Mouse (Mus musculus) neural tube, embryonic 13.5 days (tissue): ENCODE measurements at regions not wholly inside any gene's neighbourhood (a gene's known extent, or its start where the extent isn't known, plus 50 kb on each side); places are given as distances from the start of the nearest gene placed in this dataset.

Experiments
- ATAC-seq: fragments of 200-750 bp; cut with Nextera tagmentation; 2 replicates; pipeline ENCODE4 v1.8.0; 2017; ENCODE audit warnings: low read depth, mild to moderate bottlenecking, moderate TSS enrichment, moderate library complexity
- H3K27ac ChIP-seq: fragments of 300-500 bp; sonication (generic); replicated peaks from 2 replicates; pipeline ENCODE4 v1.5.1; 2015; ENCODE audit warnings: moderate library complexity, mild to moderate bottlenecking, inconsistent platforms
- H3K27me3 ChIP-seq: fragments of 300-500 bp; sonication (generic); 2 replicates; pipeline ENCODE4 v1.6.1; 2015; ENCODE audit warnings: mild to moderate bottlenecking, inconsistent platforms
- H3K36me3 ChIP-seq: fragments of 300-500 bp; sonication (generic); 2 replicates; pipeline ENCODE4 v1.6.1; 2015; ENCODE audit warnings: mild to moderate bottlenecking, inconsistent platforms
- H3K4me1 ChIP-seq: fragments of 300-500 bp; sonication (generic); replicated peaks from 2 replicates; pipeline ENCODE4 v1.6.1; 2015; ENCODE audit warnings: inconsistent platforms
- H3K4me2 ChIP-seq: fragments of 300-500 bp; sonication (generic); 2 replicates; pipeline ENCODE4 v1.6.1; 2015; ENCODE audit warnings: inconsistent platforms, mild to moderate bottlenecking, moderate library complexity
- H3K4me3 ChIP-seq: fragments of 300-500 bp; sonication (generic); 2 replicates; pipeline ENCODE4 v1.5.1; 2015; ENCODE audit warnings: mild to moderate bottlenecking, inconsistent platforms
- H3K9ac ChIP-seq: fragments of 300-500 bp; sonication (generic); 2 replicates; pipeline ENCODE4 v1.6.1; 2015; ENCODE audit warnings: moderate library complexity, mild to moderate bottlenecking, inconsistent platforms
- H3K9me3 ChIP-seq: fragments of 300-500 bp; sonication (generic); 2 replicates; pipeline ENCODE4 v1.6.1; 2016; ENCODE audit warnings: inconsistent platforms
- WGBS: fragments of 180-500 bp; shearing (Covaris S2); methylation state at CpG from one replicate; pipeline ENCODE4 v1.1.7; 2015; 5-methylcytosine and 5-hydroxymethylcytosine counted together

DNA sequence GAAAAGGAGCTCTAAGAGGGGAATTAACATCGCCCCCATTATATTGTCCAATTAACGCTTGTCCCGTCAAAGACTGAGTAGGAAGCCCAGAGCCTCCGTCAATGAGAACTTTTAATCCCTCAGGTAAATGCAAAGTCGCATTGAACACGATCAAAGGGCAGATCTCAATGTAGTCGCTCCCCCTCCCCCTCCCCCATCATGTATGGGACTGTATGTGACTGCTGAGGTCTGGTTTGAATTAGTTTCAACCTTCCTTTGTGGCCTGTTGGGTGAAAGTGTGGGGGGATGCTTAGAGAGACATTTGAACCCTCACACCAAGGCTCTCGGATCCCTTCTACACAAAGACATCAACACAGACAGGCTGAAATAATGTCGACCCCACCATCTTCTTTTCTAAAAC, 187.9 kb downstream of the Mycn start:
- H3K27ac ChIP-seq = no peak overlapping the region
- no peak overlapping the region for H3K9ac ChIP-seq
- ATAC-seq = no peak
- H3K36me3 ChIP-seq = no peaks in the 10 kb centered on the region
- no peaks in the 10 kb centered on the region for H3K27me3 ChIP-seq
- 0 out of 2 replicates have a peak, but pooled peaks cover 3% of the 10 kb centered on the region for H3K9me3 ChIP-seq
- WGBS = 18% methylated on average over 9 of the region's 9 CpGs
- H3K4me3 ChIP-seq = no peak overlapping the region
- H3K4me2 ChIP-seq = no peak overlapping the region
- no peaks in the 10 kb centered on the region for H3K4me1 ChIP-seq

DNA sequence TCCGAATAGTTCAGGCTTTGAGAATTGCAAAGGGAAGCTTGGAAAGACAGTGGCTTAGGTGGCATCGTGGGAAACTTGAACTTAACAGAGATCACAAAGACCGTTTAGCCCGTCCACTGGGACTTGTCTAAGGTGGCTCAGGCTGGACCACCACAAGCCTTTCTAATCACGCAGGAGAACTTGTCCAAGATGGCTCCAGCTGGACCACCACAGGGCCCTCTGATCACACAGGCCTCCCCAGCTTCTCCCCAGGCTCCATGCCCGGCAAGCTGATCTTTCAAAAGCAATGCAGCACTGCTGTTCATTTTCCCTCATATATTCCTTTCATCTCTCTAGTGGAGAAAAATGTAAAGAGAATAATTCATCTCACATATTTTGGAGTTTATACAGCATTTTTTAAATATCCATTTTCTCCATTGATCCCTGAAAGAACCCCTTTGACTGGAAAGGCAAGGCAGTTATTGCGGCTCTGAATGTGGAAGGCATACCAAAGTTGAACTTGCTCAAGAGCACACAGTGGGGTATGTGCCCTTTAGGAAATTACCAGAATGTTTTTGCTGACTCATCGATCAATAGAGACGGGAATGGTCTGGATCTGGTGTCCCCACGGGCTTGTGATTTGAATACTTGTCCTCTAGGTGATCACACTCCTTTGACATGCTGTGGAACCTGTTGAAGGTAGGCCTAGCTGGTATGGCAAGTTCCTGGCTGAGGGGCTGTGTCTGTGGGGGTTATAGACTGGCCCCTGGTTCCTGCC, 189.9 kb downstream of the Mycn start:
- no peaks in the 10 kb centered on the region for H3K36me3 ChIP-seq
- no peaks in the 10 kb centered on the region for H3K9me3 ChIP-seq
- ATAC-seq = no peak
- 93% methylated on average over 10 of the region's 10 CpGs for WGBS
- no peak overlapping the region for H3K4me2 ChIP-seq
- no peak overlapping the region for H3K4me3 ChIP-seq
- no peak overlapping the region for H3K27ac ChIP-seq
- no peaks in the 10 kb centered on the region for H3K27me3 ChIP-seq
- H3K9ac ChIP-seq = no peak overlapping the region
- H3K4me1 ChIP-seq = no peaks in the 10 kb centered on the region

DNA sequence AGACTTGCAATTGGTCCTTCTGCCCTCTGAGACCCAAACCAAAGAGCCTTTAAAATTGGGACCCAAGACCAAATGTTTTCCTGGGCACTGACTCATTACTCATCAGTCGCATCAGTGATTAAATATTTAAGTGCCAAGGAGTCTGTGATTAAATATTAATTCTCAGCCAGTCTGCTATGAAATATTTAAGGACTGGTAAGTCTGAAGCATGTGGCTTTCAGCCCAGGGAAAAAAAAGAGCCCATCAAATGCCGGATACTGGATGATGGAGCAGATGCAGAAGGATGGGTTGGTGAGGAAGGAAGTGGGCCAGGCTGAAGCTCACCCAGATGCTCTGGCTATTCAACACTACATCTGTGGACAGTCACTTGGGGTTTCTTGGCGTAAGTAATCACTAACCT, 192.0 kb downstream of the Mycn start:
- ATAC-seq = no peak
- WGBS = 70% methylated on average over 3 of the region's 3 CpGs

DNA sequence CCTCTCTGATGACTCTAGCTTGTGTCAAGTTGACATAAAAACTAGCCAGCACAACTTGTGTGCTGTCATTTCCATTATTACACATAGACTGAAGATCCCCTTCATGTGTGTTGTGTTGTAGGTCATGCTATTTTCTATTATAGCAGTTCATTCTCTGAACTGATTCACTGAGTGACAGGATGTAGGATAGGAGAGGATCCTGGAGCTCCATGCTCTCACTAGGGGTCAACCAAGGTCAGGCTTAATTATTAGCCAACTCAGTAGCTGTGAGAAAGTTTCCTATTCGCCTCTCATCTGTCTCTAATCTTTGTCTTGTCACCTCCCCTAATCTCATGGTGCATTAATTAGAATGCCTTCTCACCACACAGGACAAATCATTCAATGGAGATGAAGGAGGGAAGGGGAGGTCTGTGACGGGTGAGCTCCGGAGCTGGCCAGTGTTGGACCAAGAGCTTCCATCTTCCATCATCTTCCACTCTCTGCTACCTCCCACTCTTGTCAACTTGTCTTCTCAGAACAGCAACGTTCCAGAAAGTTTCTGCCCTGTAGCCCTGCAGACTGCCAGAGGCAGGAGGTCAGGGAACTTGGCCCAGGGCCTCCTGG, 194.8 kb downstream of the Mycn start:
- H3K9ac ChIP-seq = no peak overlapping the region
- no peaks in the 10 kb centered on the region for H3K9me3 ChIP-seq
- 35% methylated on average over 4 of the region's 4 CpGs for WGBS
- no peak overlapping the region for H3K4me2 ChIP-seq
- H3K27ac ChIP-seq = no peak overlapping the region
- H3K4me1 ChIP-seq = no peaks in the 10 kb centered on the region
- H3K27me3 ChIP-seq = no peaks in the 10 kb centered on the region
- no peaks in the 10 kb centered on the region for H3K36me3 ChIP-seq
- H3K4me3 ChIP-seq = no peak overlapping the region
- ATAC-seq = no peak

More for the DNA sequence above, 192.0 kb downstream of the Mycn start:
- no peak overlapping the region for H3K27ac ChIP-seq
- H3K36me3 ChIP-seq = no peaks in the 10 kb centered on the region
- no peak overlapping the region for H3K4me3 ChIP-seq
- no peaks in the 10 kb centered on the region for H3K9me3 ChIP-seq
- H3K27me3 ChIP-seq = no peaks in the 10 kb centered on the region
- no peak overlapping the region for H3K9ac ChIP-seq
- no peaks in the 10 kb centered on the region for H3K4me1 ChIP-seq
- H3K4me2 ChIP-seq = no peak overlapping the region

DNA sequence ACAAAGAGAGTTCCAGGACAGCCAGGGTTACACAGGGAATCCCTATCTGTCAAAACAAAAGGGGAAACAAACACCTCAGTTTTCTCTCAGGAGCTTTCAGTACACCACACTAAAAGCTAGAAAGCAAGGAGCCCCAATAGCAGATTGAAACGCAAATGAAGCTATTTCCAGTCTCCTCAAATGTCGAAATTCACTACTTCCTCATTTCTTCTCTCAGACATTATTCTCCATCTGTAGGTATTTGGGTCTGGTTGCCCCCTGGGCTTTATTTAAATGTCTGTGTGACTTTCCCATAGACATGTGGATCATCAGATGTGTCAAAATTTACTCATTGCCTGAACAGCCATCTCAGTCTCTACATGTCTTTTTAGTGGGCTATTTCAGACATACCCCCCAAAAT, 197.2 kb downstream of the Mycn start:
- Histone ChIP-seq H3K4me1 (peaks cover 6% of the 10 kb centered on the region), H3K4me2 (no peak overlapping the region), H3K27ac (no peak overlapping the region), H3K9me3 (no peaks in the 10 kb centered on the region), H3K4me3 (no peak overlapping the region), H3K27me3 (no peaks in the 10 kb centered on the region), H3K36me3 (no peaks in the 10 kb centered on the region), H3K9ac (no peak overlapping the region)
- 68% methylated on average over 2 of the region's 2 CpGs for WGBS
- ATAC-seq = no peak

DNA sequence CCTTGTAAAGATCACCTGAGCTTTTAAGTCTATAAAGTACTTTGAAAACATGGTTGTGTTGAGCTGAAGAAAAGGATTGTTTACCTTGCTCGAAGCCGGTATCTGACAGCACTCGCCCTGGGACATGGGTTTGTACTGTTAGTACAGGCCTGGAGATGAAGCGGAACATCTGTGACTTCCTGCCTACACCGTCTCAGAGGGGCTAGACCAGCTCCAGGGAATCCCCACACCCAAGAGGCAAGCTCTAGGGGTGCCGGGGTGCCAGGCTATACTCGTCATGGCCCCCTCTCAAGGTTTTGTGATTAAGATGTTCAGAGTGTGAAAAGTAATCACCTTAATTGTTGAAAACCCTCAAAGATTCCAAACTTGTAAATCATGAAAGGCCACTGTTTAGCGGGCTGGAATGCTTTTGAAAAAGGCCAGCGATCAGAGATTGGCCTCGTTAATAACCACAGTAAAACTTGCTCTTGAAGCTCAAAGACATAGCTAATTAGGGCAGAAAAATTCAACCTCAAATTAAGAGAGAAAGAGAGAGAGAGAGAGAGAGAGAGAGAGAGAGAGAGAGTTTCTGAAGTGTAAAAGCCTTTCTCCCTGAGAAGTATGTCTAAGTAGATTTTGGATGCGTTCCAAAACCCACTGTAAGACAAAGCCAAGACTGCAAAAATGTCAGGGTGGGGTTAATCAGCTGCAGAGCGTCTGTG, 202.9 kb downstream of the Mycn start:
- no peak overlapping the region for H3K27ac ChIP-seq
- H3K4me3 ChIP-seq = no peak overlapping the region
- no peak overlapping the region for H3K9ac ChIP-seq
- no peak overlapping the region for H3K4me2 ChIP-seq
- WGBS = 28% methylated on average over 12 of the region's 12 CpGs
- H3K9me3 ChIP-seq = 0 out of 2 replicates have a peak, but pooled peaks cover 3% of the 10 kb centered on the region
- H3K4me1 ChIP-seq = peaks cover 20% of the 10 kb centered on the region
- no peaks in the 10 kb centered on the region for H3K36me3 ChIP-seq
- no peak for ATAC-seq
- no peaks in the 10 kb centered on the region for H3K27me3 ChIP-seq

DNA sequence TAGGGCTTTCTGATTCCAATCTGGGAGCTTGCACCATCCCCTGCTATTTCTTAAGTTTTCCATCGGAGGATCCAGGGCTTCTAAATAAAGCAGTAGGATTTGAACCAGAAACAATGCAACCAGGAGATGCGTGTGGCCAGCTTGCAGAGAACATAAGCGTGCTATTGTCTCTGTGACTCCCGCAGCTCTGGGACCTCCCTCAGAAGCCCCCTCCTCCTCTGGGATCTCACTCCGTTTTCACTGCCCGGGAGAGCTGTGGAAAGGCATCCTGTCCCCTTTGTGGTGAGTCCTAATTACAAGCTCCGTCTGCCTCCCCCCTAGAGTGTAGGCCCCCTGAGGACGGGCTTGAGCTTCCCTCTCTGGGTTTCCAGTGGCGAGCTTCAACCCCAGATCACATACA, 215.9 kb downstream of the Mycn start:
- peaks cover 6% of the 10 kb centered on the region; the same call in 1 of the 2 replicates for H3K27me3 ChIP-seq
- H3K9me3 ChIP-seq = no peaks in the 10 kb centered on the region
- peaks cover 34% of the 10 kb centered on the region for H3K4me1 ChIP-seq
- H3K4me2 ChIP-seq = peak overlapping the region; percentile 37
- no peaks in the 10 kb centered on the region for H3K36me3 ChIP-seq
- no peak overlapping the region for H3K27ac ChIP-seq
- H3K9ac ChIP-seq = peak overlapping the region; percentile 19; the same call in 1 of the 2 replicates
- no peak overlapping the region for H3K4me3 ChIP-seq
- no peak for ATAC-seq
- WGBS = 3% methylated on average over 9 of the region's 9 CpGs

DNA sequence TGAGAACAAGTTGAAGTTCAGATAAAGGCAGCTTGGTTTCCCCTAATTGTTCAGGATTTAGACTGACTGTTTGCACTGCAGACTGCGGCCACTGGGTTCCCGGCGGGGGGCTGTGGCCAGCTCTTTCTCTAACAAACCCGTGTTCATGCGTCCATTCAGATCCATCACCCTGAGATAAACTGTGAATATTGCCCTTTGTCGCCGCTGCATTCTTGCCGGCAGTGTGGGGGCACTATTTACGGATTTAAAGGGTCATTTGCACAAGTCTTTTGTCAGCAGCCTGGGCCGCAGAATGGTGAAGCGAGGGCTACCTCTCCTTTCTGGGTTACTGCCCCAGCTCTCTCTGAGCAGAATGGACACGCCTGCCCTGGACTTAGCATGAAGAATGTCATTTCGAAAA, 216.6 kb downstream of the Mycn start:
- H3K27me3 ChIP-seq = peaks cover 6% of the 10 kb centered on the region; the same call in 1 of the 2 replicates
- peaks cover 34% of the 10 kb centered on the region for H3K4me1 ChIP-seq
- no peaks in the 10 kb centered on the region for H3K36me3 ChIP-seq
- peak overlapping the region; percentile 53 for H3K9ac ChIP-seq
- no peak overlapping the region for H3K4me3 ChIP-seq
- no peak for ATAC-seq
- no peaks in the 10 kb centered on the region for H3K9me3 ChIP-seq
- H3K4me2 ChIP-seq = peak overlapping the region; percentile 37
- WGBS = 4% methylated on average over 13 of the region's 13 CpGs
- H3K27ac ChIP-seq = no peak overlapping the region

DNA sequence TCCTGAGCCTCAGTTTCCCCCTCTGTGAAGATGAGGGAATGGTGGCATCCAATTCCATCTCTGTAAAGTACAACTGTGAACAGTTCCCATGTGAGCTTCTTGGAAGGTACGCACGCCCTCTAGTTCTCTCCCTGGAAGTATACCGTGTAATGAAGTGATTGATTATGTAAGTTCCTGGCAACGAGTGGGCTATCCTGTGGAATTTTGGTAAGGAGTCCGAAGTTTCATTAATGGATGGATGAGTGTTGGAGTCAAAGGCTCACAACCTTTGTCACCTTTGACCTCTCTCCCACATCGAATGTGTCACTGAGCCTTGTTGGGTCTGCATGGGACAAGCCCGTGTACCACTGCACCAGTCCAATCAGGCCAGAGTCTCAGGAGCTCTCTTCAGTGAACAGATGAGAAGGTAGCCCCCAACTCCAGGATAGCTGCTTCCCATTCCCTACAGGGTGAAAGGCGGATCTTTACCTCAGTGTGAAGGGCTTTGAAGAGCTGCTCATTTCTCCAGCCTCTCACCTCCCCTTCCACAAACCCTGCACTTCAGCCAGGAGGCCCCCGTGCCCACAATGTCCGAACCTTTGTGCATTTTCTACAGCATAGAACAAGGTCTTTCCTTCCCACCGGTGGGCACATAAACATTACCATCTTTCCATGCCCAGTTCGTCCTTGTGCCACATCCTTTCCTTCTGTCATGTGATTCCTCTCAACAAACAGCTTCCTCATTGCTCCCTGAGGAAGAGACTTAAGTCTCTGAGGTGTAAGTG, 217.8 kb downstream of the Mycn start:
- H3K27me3 ChIP-seq = peaks cover 6% of the 10 kb centered on the region; the same call in 1 of the 2 replicates
- H3K9me3 ChIP-seq = no peaks in the 10 kb centered on the region
- ATAC-seq = peak; percentile 43; the same call in 1 of the 2 replicates
- WGBS = 22% methylated on average over 12 of the region's 12 CpGs
- H3K4me3 ChIP-seq = no peak overlapping the region
- H3K4me1 ChIP-seq = peaks cover 34% of the 10 kb centered on the region
- H3K9ac ChIP-seq = no peak overlapping the region
- no peaks in the 10 kb centered on the region for H3K36me3 ChIP-seq
- peak overlapping the region; percentile 40 for H3K4me2 ChIP-seq
- H3K27ac ChIP-seq = no peak overlapping the region

DNA sequence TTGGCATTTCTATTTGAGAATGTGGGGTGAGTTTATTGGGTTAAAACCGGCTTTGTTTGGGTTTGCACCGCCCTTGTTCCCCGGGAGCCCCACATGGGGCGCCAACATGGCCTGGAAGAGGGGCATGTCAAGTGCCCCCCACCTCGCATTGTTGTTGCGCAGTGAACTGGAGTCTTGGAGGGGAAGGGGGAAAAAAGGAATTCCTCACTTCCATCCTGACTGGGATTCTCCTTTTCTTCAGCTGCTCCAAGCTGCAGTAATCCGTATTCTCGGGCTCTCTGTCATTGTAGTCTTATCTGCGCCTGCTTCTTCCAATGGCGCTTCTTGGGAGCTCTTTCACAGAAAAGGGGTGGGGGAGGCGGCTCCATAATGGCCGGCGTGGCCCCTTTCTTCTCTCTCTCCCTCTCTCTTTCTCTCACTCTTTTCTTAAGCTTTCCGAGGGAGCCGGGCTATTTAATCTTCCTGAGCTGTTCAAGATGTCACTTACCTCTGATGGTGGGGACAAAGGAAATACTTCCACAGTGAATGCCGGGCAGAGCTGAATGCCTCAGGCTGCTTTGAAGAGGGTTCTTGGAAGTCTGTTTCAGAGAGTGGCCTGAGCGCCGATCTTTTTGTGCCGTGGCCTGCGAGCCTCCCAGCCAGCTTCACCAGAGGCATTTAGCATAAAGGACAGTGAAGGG, 218.6 kb downstream of the Mycn start:
- peaks cover 6% of the 10 kb centered on the region; the same call in 1 of the 2 replicates for H3K27me3 ChIP-seq
- peak; percentile 25 for ATAC-seq
- peak overlapping the region; percentile 48; the same call in 1 of the 2 replicates for H3K9ac ChIP-seq
- peaks cover 34% of the 10 kb centered on the region for H3K4me1 ChIP-seq
- WGBS = 20% methylated on average over 20 of the region's 20 CpGs
- no peak overlapping the region for H3K27ac ChIP-seq
- no peaks in the 10 kb centered on the region for H3K9me3 ChIP-seq
- no peaks in the 10 kb centered on the region for H3K36me3 ChIP-seq
- 0 out of 2 replicates have a peak overlapping the region, but pooled peaks have one; percentile 6 for H3K4me3 ChIP-seq
- peak overlapping the region; percentile 40 for H3K4me2 ChIP-seq

DNA sequence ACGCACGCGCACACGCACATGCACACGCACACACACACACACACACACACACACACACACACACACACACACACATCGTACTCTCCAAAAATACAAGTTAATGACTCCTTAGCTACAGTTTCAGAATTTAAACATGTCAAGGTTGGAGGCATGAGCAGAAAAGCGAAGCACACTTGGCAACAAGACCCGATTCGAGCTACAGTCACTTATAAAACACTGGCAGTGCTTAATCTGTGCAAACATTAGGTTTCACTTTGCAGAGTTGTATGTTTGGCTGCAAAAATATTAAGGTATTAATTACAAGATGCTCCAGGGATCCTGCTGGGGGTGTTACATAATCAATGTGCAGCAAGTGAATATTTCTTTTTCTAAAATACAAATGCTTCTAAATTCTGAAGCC, 225.0 kb downstream of the Mycn start:
- no peak overlapping the region for H3K4me2 ChIP-seq
- H3K9ac ChIP-seq = no peak overlapping the region
- no peaks in the 10 kb centered on the region for H3K36me3 ChIP-seq
- H3K27me3 ChIP-seq = no peaks in the 10 kb centered on the region
- no peak overlapping the region for H3K4me3 ChIP-seq
- H3K27ac ChIP-seq = no peak overlapping the region
- no peaks in the 10 kb centered on the region for H3K9me3 ChIP-seq
- no peaks in the 10 kb centered on the region for H3K4me1 ChIP-seq
- 93% methylated on average over 9 of the region's 9 CpGs for WGBS
- no peak for ATAC-seq
